Mouse (Mus musculus): ENCODE measurements around the gene Atad1. TPM values are rescaled to one million over a fixed set of nuclear protein-coding genes. Genes with fewer than 3 reads are reported as not detected.

The Atad1 gene
- total RNA-seq, 2 experiments from 2014 or later: 47.3 to 65.2 TPM

Other genes starting within 250 kb of the Atad1 start
- 1 to 10 TPM; 5.6 to 6.9 TPM for gene Papss2, start 144.0 kb downstream of the Atad1 start, total RNA-seq (2021)
- gene Pten, start 17.7 kb upstream of the Atad1 start, total RNA-seq (2021): 10 to 100 TPM; 31.8 to 35.9 TPM

Data from gastrocnemius, postnatal 25 days (tissue).